Mouse (Mus musculus): ENCODE measurements at regions not wholly inside any gene's neighbourhood (a gene's known extent, or its start where the extent isn't known, plus 50 kb on each side); places are given as distances from the start of the nearest gene placed in this dataset.

- TF ChIP-seq CTCF (IDR thresholded peaks at IDR 0.05; ENCODE audit: control insufficient read depth, insufficient read depth, insufficient read length) (no peak), USF1 (IDR thresholded peaks at IDR 0.05; ENCODE audit: low read depth) (no peak), CEBPB (IDR thresholded peaks at IDR 0.05; ENCODE audit: low read depth) (no peak)
Measured at GRCm38 (mm10) chr10:54448352-54449043, 372.1 kb upstream of the Man1a start.
